Mouse (Mus musculus): ENCODE measurements at regions not wholly inside any gene's neighbourhood (a gene's known extent, or its start where the extent isn't known, plus 50 kb on each side); places are given as distances from the start of the nearest gene placed in this dataset.

GRCm38 (mm10) chr16:13040312-13041100 is 69.0 kb upstream of the Ercc4 start:
- ATAC-seq (ENCODE audit: extremely low read depth, insufficient number of reproducible peaks, low FRiP score, poor library complexity, severe bottlenecking) (no peak), DNase-seq (ENCODE audit: low spot score) (no peak)
- Histone ChIP-seq H3K27me3 (ENCODE audit: insufficient read depth, low read length) (no peaks in the 10 kb centered on the region), H3K4me3 (ENCODE audit: low read depth, low read length) (no peak overlapping the region), H3K36me3 (replicated peaks) (no peaks in the 10 kb centered on the region), H3K4me1 (ENCODE audit: insufficient read depth, low read depth, low read length) (no peaks in the 10 kb centered on the region), H3K9me3 (replicated peaks) (no peaks in the 10 kb centered on the region)
- TF ChIP-seq GATA2 (IDR thresholded peaks at IDR 0.05; ENCODE audit: borderline replicate concordance, low read depth, low read length): no peak
- no peak for TF ChIP-seq POLR2AphosphoS5 (IDR thresholded peaks at IDR 0.05; ENCODE audit: insufficient replicate concordance, low read depth, low read length)
- no peak for TF ChIP-seq TAL1 (conservative IDR thresholded peaks at IDR 0.05; ENCODE audit: low read depth, low read length)
- no peak for TF ChIP-seq CTCF (IDR thresholded peaks at IDR 0.05; ENCODE audit: low read depth, low read length)
- TF ChIP-seq GATA1 (IDR thresholded peaks at IDR 0.05; ENCODE audit: borderline replicate concordance, low read length): no peak

- Histone ChIP-seq H3K27me3 (ENCODE audit: insufficient read depth, low read length) (no peaks in the 10 kb centered on the region), H3K4me1 (ENCODE audit: insufficient read depth, low read depth, low read length) (no peaks in the 10 kb centered on the region), H3K36me3 (replicated peaks) (no peaks in the 10 kb centered on the region), H3K9me3 (replicated peaks) (no peaks in the 10 kb centered on the region), H3K4me3 (ENCODE audit: low read depth, low read length) (no peak overlapping the region)
- no peak for TF ChIP-seq GATA1 (IDR thresholded peaks at IDR 0.05; ENCODE audit: borderline replicate concordance, low read length)
- no peak for TF ChIP-seq CTCF (IDR thresholded peaks at IDR 0.05; ENCODE audit: low read depth, low read length)
- TF ChIP-seq GATA2 (IDR thresholded peaks at IDR 0.05; ENCODE audit: borderline replicate concordance, low read depth, low read length): no peak
- no peak for TF ChIP-seq TAL1 (conservative IDR thresholded peaks at IDR 0.05; ENCODE audit: low read depth, low read length)
- no peak for TF ChIP-seq POLR2AphosphoS5 (IDR thresholded peaks at IDR 0.05; ENCODE audit: insufficient replicate concordance, low read depth, low read length)
- DNase-seq (ENCODE audit: low spot score) (no peak), ATAC-seq (ENCODE audit: extremely low read depth, insufficient number of reproducible peaks, low FRiP score, poor library complexity, severe bottlenecking) (no peak)
These were observed 68.1 kb upstream of the Ercc4 start for GRCm38 (mm10) chr16:13041356-13041755.

- Histone ChIP-seq H3K36me3 (replicated peaks) (no peaks in the 10 kb centered on the region), H3K27me3 (ENCODE audit: insufficient read depth, low read length) (no peaks in the 10 kb centered on the region), H3K4me3 (ENCODE audit: low read depth, low read length) (no peak overlapping the region), H3K4me1 (ENCODE audit: insufficient read depth, low read depth, low read length) (no peaks in the 10 kb centered on the region), H3K9me3 (replicated peaks) (no peaks in the 10 kb centered on the region)
- DNase-seq (ENCODE audit: low spot score) (no peak), ATAC-seq (ENCODE audit: extremely low read depth, insufficient number of reproducible peaks, low FRiP score, poor library complexity, severe bottlenecking) (no peak)
- TF ChIP-seq TAL1 (conservative IDR thresholded peaks at IDR 0.05; ENCODE audit: low read depth, low read length) (no peak), GATA2 (IDR thresholded peaks at IDR 0.05; ENCODE audit: borderline replicate concordance, low read depth, low read length) (no peak), POLR2AphosphoS5 (IDR thresholded peaks at IDR 0.05; ENCODE audit: insufficient replicate concordance, low read depth, low read length) (no peak), GATA1 (IDR thresholded peaks at IDR 0.05; ENCODE audit: borderline replicate concordance, low read length) (no peak)
These were observed 64.3 kb upstream of the Ercc4 start for GRCm38 (mm10) chr16:13045079-13045590.

- ATAC-seq (ENCODE audit: extremely low read depth, insufficient number of reproducible peaks, low FRiP score, poor library complexity, severe bottlenecking): no peak
- TF ChIP-seq GATA1 (IDR thresholded peaks at IDR 0.05; ENCODE audit: borderline replicate concordance, low read length): no peak
- no peak overlapping the region for H3K4me3 ChIP-seq (ENCODE audit: low read depth, low read length)
These were observed 62.9 kb upstream of the Ercc4 start for GRCm38 (mm10) chr16:13046366-13047120.

GRCm38 (mm10) chr16:13049321-13049720 is 60.2 kb upstream of the Ercc4 start:
- H3K36me3 ChIP-seq (replicated peaks): no peaks in the 10 kb centered on the region
- ATAC-seq (ENCODE audit: extremely low read depth, insufficient number of reproducible peaks, low FRiP score, poor library complexity, severe bottlenecking) (no peak), DNase-seq (ENCODE audit: low spot score) (no peak)
- H3K4me1 ChIP-seq (ENCODE audit: insufficient read depth, low read depth, low read length): no peaks in the 10 kb centered on the region
- no peak for TF ChIP-seq GATA2 (IDR thresholded peaks at IDR 0.05; ENCODE audit: borderline replicate concordance, low read depth, low read length)
- TF ChIP-seq POLR2AphosphoS5 (IDR thresholded peaks at IDR 0.05; ENCODE audit: insufficient replicate concordance, low read depth, low read length): no peak
- no peak for TF ChIP-seq CTCF (IDR thresholded peaks at IDR 0.05; ENCODE audit: low read depth, low read length)
- no peak overlapping the region for H3K4me3 ChIP-seq (ENCODE audit: low read depth, low read length)
- no peaks in the 10 kb centered on the region for H3K9me3 ChIP-seq (replicated peaks)
- H3K27me3 ChIP-seq (ENCODE audit: insufficient read depth, low read length): no peaks in the 10 kb centered on the region

More at GRCm38 (mm10) chr16:13046366-13047120, 62.9 kb upstream of the Ercc4 start:
- Histone ChIP-seq H3K36me3 (replicated peaks) (no peaks in the 10 kb centered on the region), H3K27me3 (ENCODE audit: insufficient read depth, low read length) (no peaks in the 10 kb centered on the region), H3K4me1 (ENCODE audit: insufficient read depth, low read depth, low read length) (no peaks in the 10 kb centered on the region), H3K9me3 (replicated peaks) (no peaks in the 10 kb centered on the region)
- no peak for DNase-seq (ENCODE audit: low spot score)

- no peaks in the 10 kb centered on the region for H3K27me3 ChIP-seq (ENCODE audit: insufficient read depth, low read length)
- no peak overlapping the region for H3K4me3 ChIP-seq (ENCODE audit: low read depth, low read length)
- TF ChIP-seq TAL1 (conservative IDR thresholded peaks at IDR 0.05; ENCODE audit: low read depth, low read length): no peak
- TF ChIP-seq CTCF (IDR thresholded peaks at IDR 0.05; ENCODE audit: low read depth, low read length): no peak
- no peak for TF ChIP-seq POLR2AphosphoS5 (IDR thresholded peaks at IDR 0.05; ENCODE audit: insufficient replicate concordance, low read depth, low read length)
- no peak for TF ChIP-seq GATA1 (IDR thresholded peaks at IDR 0.05; ENCODE audit: borderline replicate concordance, low read length)
- TF ChIP-seq GATA2 (IDR thresholded peaks at IDR 0.05; ENCODE audit: borderline replicate concordance, low read depth, low read length): no peak
- no peaks in the 10 kb centered on the region for H3K9me3 ChIP-seq (replicated peaks)
- no peak for DNase-seq (ENCODE audit: low spot score)
- H3K36me3 ChIP-seq (replicated peaks): no peaks in the 10 kb centered on the region
- ATAC-seq (ENCODE audit: extremely low read depth, insufficient number of reproducible peaks, low FRiP score, poor library complexity, severe bottlenecking): no peak
- H3K4me1 ChIP-seq (ENCODE audit: insufficient read depth, low read depth, low read length): no peaks in the 10 kb centered on the region
These were observed 59.1 kb upstream of the Ercc4 start for GRCm38 (mm10) chr16:13050225-13050892.
